Mouse (Mus musculus) mouse embryonic stem cell (cell line): Measurements from ENCODE around the gene Olfr1318.

Experiments used
- in situ Hi-C, 2 experiments: fragments of 300-500 bp; cut with MboI; formaldehyde crosslinking; loops; 1 replicate in 1 of 2; 3 replicates in 1 of 2; pipeline ENCODE4 v1.14.3; 2019 to 2020; ENCODE audit warnings: low sequenced_read_pairs in 2 of 2, low pct_unique_long_range_greater_than_20kb in 1 of 2, mixed read lengths in 1 of 2; ENCODE audit not compliant: unreplicated experiment in 1 of 2

The Olfr1318 gene

GRCm38 (mm10) chr2:112153898-112154297 is at the start of gene Olfr1318:
TSS of gene Olfr1318 (plus strand) at chr2:112154198.
- in situ Hi-C loops: no loop called here

- in situ Hi-C loops: no loop called here
Measured at GRCm38 (mm10) chr2:112115340-112115739, 38.7 kb upstream of the Olfr1318 start, which contains the start of gene Olfr1315-ps1. TSS of gene Olfr1315-ps1 (minus strand) at chr2:112115440.

GRCm38 (mm10) chr2:112134877-112135276 is 19.1 kb upstream of the Olfr1318 start, which contains the start of gene Olfr1316:
TSS of gene Olfr1316 (minus strand) at chr2:112134977.
- in situ Hi-C loops: no loop called here

- in situ Hi-C loops: no loop called here
Measured at GRCm38 (mm10) chr2:112140029-112140428, 14.0 kb upstream of the Olfr1318 start, which contains the start of gene Olfr1317. TSS of gene Olfr1317 (plus strand) at chr2:112140329.

- in situ Hi-C loops: no loop called here
Measured at GRCm38 (mm10) chr2:112196859-112197258, 42.9 kb downstream of the Olfr1318 start.

- in situ Hi-C loops: no loop called here
Measured at GRCm38 (mm10) chr2:112203056-112203455, 49.1 kb downstream of the Olfr1318 start.
